Mouse (Mus musculus) stomach, postnatal 0 days (tissue): ENCODE measurements around the gene Gas7.

Experiments used
- CTCF ChIP-seq: IDR thresholded peaks from 2 replicates; pipeline ENCODE4 v1.5.1; 2016; ENCODE audit warnings: antibody characterized with exemption, low read depth, mild to moderate bottlenecking, moderate library complexity
- EP300 ChIP-seq: optimal IDR thresholded peaks from 2 replicates; pipeline ENCODE3; 2016; ENCODE audit warnings: antibody characterized with exemption

GRCm38 (mm10) chr11:67538557-67538956 lies 83.3 kb downstream of the Gas7 start:
- no peak for TF ChIP-seq CTCF
- TF ChIP-seq EP300: no peak
